Mouse (Mus musculus) E14TG2a.4 (cell line): ENCODE results near the gene Dus2.

Experiments
- CTCF ChIP-seq: conservative IDR thresholded peaks from 2 replicates; pipeline ENCODE4 v1.5.1; 2014; ENCODE audit warnings: low read length
- POU5F1 ChIP-seq: IDR thresholded peaks from 2 replicates; pipeline ENCODE4 v1.6.1; 2014; ENCODE audit warnings: low read length, borderline replicate concordance

DNA sequence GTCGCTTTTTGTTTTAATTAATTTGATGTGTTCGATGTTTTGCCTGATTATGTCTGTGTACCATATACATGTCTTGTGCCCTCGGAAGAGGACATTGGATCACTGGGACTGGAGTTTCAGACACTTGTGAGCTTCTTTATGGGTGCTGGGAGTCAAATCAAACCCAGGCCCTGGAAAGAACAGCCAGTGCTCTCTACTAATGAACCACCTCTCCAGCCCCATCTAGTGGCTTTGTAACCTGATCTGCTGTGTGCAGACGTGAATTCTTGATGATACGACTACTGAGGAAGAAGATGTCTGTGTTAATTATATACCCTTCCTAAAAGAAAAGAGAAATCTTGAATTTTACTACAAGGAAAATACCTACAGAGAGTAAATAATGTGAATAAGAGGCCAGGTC, 85.5 kb downstream of the Dus2 start:
- peak; percentile 71 for TF ChIP-seq CTCF
- no peak for TF ChIP-seq POU5F1
